Mouse (Mus musculus) lung, adult 2 months (tissue): ENCODE data around the gene Sipa1l3.

Source experiments
- CTCF ChIP-seq: fragments of 200-500 bp; IDR thresholded peaks from 2 replicates; pipeline ENCODE4 v1.5.1; 2011; ENCODE audit warnings: mild to moderate bottlenecking, low read length, control low read depth; ENCODE audit not compliant: insufficient read depth
- POLR2A ChIP-seq: fragments of 200-500 bp; IDR thresholded peaks from 2 replicates; pipeline ENCODE4 v1.6.1; 2011; ENCODE audit warnings: low read depth, mild to moderate bottlenecking, control low read depth, low read length, borderline replicate concordance; ENCODE audit errors: extremely low read depth

- TF ChIP-seq POLR2A (no peak), CTCF (no peak)
Measured at GRCm38 (mm10) chr7:29417332-29418069, 100.9 kb downstream of the Sipa1l3 start.
